Mouse (Mus musculus) embryonic fibroblast, embryonic 13.5 days (primary cell): ENCODE measurements around the gene Abca4.

ENCODE experiments used
- CTCF ChIP-seq: IDR thresholded peaks from 2 replicates; pipeline ENCODE4 v1.5.1; 2011; ENCODE audit warnings: mild to moderate bottlenecking, control low read depth, low read length, moderate library complexity, borderline replicate concordance; ENCODE audit not compliant: insufficient read depth
- POLR2A ChIP-seq: IDR thresholded peaks from 2 replicates; pipeline ENCODE4 v1.6.1; 2011; ENCODE audit warnings: low read depth, mild to moderate bottlenecking, control low read depth, low read length, moderate library complexity

DNA sequence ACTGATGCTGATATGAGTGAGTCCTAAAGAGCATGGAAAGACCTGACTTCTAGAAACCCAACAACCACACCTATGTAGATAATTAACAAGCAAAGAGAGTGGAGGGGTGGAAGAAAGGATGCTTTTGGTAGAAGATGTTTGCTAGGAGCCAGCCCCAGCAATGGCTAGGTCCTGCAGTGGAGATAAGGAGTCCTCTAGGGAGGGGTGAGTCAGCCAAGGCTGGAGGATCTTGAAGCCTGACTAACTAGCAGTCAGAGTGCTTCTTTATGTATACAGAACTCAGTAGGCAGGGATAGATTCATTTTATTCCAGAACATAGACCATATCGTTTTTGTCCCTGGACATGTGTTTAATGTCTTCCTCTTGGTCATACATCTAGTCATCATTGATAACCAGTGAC is 115.2 kb downstream of the Abca4 start:
- no peak for TF ChIP-seq CTCF
- no peak for TF ChIP-seq POLR2A
